Mouse (Mus musculus) lung, embryonic 14.5 days (tissue): ENCODE data around the gene Zcrb1. TPM values are rescaled to one million over a fixed set of nuclear protein-coding genes. Genes with fewer than 3 reads are reported as not detected.

Experiments
- ATAC-seq: fragments of 200-750 bp; cut with Nextera tagmentation; 2 replicates; pipeline ENCODE4 v1.8.0; 2017; ENCODE audit warnings: mild to moderate bottlenecking, moderate TSS enrichment, moderate library complexity; ENCODE audit not compliant: insufficient read depth
- DNase-seq: peaks from one replicate; pipeline ENCODE4 v3.0.0-alpha.2; 2015
- H3K27ac ChIP-seq: fragments of 300-500 bp; sonication (generic); 2 replicates; pipeline ENCODE4 v1.5.1; 2014; ENCODE audit warnings: low read depth, mild to moderate bottlenecking, moderate library complexity
- H3K27me3 ChIP-seq: fragments of 300-500 bp; sonication (generic); 2 replicates; pipeline ENCODE4 v1.6.1; 2014; ENCODE audit warnings: low read length, control low read depth; ENCODE audit not compliant: insufficient read depth
- H3K36me3 ChIP-seq: fragments of 300-500 bp; sonication (generic); 2 replicates; pipeline ENCODE4 v1.6.1; 2014; ENCODE audit warnings: control low read depth; ENCODE audit not compliant: insufficient read depth
- H3K4me1 ChIP-seq: fragments of 300-500 bp; sonication (generic); 2 replicates; pipeline ENCODE4 v1.6.1; 2014; ENCODE audit warnings: antibody characterized with exemption, control low read depth; ENCODE audit not compliant: insufficient read depth
- H3K4me2 ChIP-seq: fragments of 300-500 bp; sonication (generic); 2 replicates; pipeline ENCODE4 v1.6.1; 2014; ENCODE audit warnings: mild to moderate bottlenecking
- H3K4me3 ChIP-seq: fragments of 300-500 bp; sonication (generic); 2 replicates; pipeline ENCODE4 v1.5.1; 2014; ENCODE audit warnings: low read depth, low read length
- H3K9ac ChIP-seq: fragments of 300-500 bp; sonication (generic); 2 replicates; pipeline ENCODE4 v1.6.1; 2014
- H3K9me3 ChIP-seq: fragments of 300-500 bp; sonication (generic); 2 replicates; pipeline ENCODE4 v1.6.1; 2016; ENCODE audit warnings: low read depth, low read length, control low read depth
- CTCF ChIP-seq: IDR thresholded peaks from 2 replicates; pipeline ENCODE4 v1.5.1; 2016; ENCODE audit warnings: antibody characterized with exemption, low read depth
- WGBS: fragments of 180-500 bp; shearing (Covaris S2); extraction: QIAGEN DNeasy Blood & Tissue Kit; methylation state at CpG from one replicate; pipeline ENCODE4 v1.1.7; 2014; 5-methylcytosine and 5-hydroxymethylcytosine counted together
- polyA plus RNA-seq: library from polyadenylated mRNA; unstranded; fragments of >200 nt; fragmentation: Nextera tagmentation; extraction: Ambion mirVana; gene quantifications from 2 replicates; pipeline ENCODE4 v1.2.1, GENCODE M21; 2014

The Zcrb1 gene
- polyA plus RNA-seq, 1 experiment from 2014 or later: 115 TPM

DNA sequence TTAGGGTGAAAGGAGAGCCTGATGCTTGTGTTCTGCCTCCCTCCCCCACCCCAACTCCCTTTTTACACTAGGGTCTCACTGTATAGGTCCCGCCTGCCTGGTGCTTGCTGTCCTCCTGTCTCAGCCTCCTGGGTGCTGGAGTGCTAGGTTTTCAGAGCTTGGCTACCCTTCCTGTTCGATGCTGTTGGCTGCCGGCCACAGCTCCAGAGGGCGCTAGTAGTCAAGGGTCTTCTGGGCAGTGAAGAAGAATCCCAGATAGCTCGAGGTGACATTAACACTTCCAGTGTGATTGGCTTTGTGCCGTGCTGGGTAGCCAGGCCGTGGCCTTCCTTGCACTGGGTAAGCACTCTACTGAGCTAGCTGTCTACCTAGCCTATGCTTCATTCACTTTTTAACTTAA is 22.5 kb upstream of the Zcrb1 start:
- Histone ChIP-seq H3K4me3 (no peak overlapping the region), H3K27me3 (no peaks in the 10 kb centered on the region), H3K9me3 (no peaks in the 10 kb centered on the region), H3K36me3 (peaks cover 31% of the 10 kb centered on the region), H3K4me2 (no peak overlapping the region), H3K9ac (no peak overlapping the region), H3K4me1 (no peaks in the 10 kb centered on the region), H3K27ac (no peak overlapping the region)
- WGBS: 78% methylated on average over 7 of the region's 7 CpGs
- no peak for ATAC-seq
- DNase-seq: no peak
- TF ChIP-seq CTCF: no peak

DNA sequence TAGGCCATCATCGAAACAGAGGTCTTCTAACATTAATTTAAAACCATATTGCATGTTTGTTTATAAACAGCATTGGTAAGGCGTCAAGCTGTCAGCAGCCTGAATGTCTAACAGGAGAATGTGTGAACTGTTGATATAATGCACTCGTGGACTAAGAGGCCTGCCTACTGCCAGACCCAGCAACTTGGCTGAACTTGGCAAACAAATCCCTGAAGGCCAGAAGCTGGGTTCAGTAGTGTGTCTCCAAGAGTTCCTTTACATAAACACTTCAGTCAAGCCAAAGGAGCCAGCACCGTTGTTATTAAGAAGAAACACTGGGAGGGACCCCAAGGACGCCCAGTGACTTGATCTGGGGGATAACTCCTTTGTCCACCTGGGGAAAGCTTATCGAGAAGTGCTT is 18.2 kb upstream of the Zcrb1 start:
- ATAC-seq (no peak), DNase-seq (peak; percentile 7)
- Histone ChIP-seq H3K4me3 (no peak overlapping the region), H3K27me3 (no peaks in the 10 kb centered on the region), H3K4me2 (no peak overlapping the region), H3K36me3 (peaks cover 35% of the 10 kb centered on the region), H3K27ac (no peak overlapping the region), H3K4me1 (no peaks in the 10 kb centered on the region), H3K9ac (no peak overlapping the region), H3K9me3 (no peaks in the 10 kb centered on the region)
- 58% methylated on average over 6 of the region's 6 CpGs for WGBS
- TF ChIP-seq CTCF: no peak

DNA sequence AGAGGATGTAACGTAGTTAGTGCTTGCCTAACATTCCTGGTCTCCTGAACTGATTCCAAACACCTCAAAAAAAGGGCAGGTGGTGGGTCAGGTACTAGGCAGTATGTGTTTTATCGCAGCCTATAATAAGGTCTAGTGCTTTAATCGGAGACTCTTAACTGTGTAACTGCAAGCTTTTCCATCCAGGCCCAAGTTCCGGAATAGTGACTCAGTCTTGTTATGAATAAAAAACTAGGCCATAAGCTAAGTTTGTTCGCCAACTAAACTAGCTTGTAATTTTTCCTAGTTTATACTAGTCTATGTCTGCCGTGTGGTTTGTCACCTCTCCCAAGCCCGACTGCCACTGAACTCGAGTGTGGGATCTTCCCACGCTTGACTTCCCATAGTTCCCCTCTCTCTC is 16.3 kb upstream of the Zcrb1 start:
- TF ChIP-seq CTCF: no peak
- no peaks in the 10 kb centered on the region for H3K4me1 ChIP-seq
- H3K9me3 ChIP-seq: no peaks in the 10 kb centered on the region
- H3K27ac ChIP-seq: no peak overlapping the region
- H3K9ac ChIP-seq: no peak overlapping the region
- peaks cover 34% of the 10 kb centered on the region for H3K36me3 ChIP-seq
- DNase-seq (no peak), ATAC-seq (no peak)
- no peaks in the 10 kb centered on the region for H3K27me3 ChIP-seq
- WGBS: 91% methylated on average over 9 of the region's 9 CpGs
- no peak overlapping the region for H3K4me3 ChIP-seq
- H3K4me2 ChIP-seq: no peak overlapping the region

DNA sequence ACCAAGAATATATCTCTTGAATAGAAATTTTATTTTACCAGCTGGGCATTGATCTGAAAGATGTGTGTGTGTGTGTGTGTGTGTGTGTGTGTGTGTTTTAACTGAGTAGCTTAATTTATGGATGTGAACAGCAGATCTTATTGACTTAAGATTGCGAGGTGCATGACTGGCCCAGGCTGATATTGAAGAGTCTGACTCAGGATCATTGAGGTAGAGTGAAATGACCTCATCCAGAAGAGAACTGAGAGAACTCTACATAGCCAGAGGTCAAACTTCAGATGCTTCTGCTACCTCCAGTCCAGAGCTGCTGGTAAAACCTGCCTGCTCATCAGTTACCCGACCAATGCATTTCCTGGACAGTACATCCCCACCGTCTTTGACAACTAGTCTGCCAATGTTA is 14.3 kb upstream of the Zcrb1 start:
- WGBS: 90% methylated on average over 3 of the region's 3 CpGs
- no peak for ATAC-seq
- no peaks in the 10 kb centered on the region for H3K9me3 ChIP-seq

DNA sequence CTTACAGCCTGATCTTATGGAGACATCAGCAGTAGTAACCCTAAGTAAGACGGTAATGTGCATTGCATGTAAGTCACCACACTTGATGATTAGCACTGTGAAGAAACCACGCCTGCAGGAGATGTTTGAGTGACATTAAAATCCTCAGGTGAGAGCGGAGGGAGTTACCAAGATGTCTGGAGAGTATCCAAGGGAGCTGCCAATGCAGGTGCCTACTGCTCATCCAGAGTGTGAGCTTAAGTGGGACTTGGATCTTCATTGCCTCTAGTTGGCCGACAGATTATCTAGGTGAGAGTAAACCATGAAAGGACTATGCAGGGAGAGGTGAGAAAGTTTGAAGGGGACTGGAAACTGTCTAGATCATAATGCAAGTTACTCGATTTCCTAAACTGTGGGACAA is 8.4 kb upstream of the Zcrb1 start:
- ATAC-seq (no peak), DNase-seq (no peak)
- H3K4me3 ChIP-seq: no peak overlapping the region
- H3K27ac ChIP-seq: no peak overlapping the region
- no peaks in the 10 kb centered on the region for H3K27me3 ChIP-seq
- H3K9me3 ChIP-seq: no peaks in the 10 kb centered on the region
- no peak overlapping the region for H3K4me2 ChIP-seq
- TF ChIP-seq CTCF: no peak
- WGBS: 93% methylated on average over 5 of the region's 5 CpGs
- H3K36me3 ChIP-seq: peaks cover 7% of the 10 kb centered on the region; the same call in 1 of the 2 replicates
- H3K4me1 ChIP-seq: no peaks in the 10 kb centered on the region
- no peak overlapping the region for H3K9ac ChIP-seq

More for the DNA sequence above, 14.3 kb upstream of the Zcrb1 start:
- Histone ChIP-seq H3K27ac (no peak overlapping the region), H3K4me3 (no peak overlapping the region), H3K9ac (no peak overlapping the region), H3K27me3 (no peaks in the 10 kb centered on the region), H3K4me2 (no peak overlapping the region), H3K4me1 (no peaks in the 10 kb centered on the region), H3K36me3 (peaks cover 34% of the 10 kb centered on the region)
- no peak for TF ChIP-seq CTCF
- no peak for DNase-seq

DNA sequence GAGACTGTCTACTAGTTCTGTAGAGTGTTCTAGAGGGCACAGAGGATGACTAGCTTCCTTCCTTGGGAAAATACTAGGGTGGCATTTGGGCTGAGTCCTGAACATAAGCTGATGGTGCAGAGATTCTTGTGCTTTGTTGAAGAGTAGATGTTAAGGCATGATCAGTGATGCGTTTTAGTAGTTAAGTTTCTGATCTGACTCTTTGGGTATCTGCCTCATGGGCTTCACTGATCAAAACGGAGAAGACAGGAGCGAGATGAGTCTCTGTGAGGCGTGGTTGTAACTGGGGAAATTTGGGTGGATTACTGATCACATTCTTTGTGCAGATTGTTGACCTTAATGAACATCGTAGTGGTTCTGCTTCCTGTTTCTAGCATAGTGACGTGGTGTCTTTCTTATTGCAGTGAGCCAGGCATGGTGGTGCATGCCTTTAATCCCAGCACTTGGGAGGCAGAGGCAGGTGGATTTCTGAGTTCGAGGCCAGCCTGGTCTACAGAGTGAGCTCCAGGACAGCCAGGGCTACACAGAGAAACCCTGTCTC is 7.4 kb upstream of the Zcrb1 start:
- ATAC-seq: no peak
- 89% methylated on average over 7 of the region's 7 CpGs for WGBS
- no peak for TF ChIP-seq CTCF

DNA sequence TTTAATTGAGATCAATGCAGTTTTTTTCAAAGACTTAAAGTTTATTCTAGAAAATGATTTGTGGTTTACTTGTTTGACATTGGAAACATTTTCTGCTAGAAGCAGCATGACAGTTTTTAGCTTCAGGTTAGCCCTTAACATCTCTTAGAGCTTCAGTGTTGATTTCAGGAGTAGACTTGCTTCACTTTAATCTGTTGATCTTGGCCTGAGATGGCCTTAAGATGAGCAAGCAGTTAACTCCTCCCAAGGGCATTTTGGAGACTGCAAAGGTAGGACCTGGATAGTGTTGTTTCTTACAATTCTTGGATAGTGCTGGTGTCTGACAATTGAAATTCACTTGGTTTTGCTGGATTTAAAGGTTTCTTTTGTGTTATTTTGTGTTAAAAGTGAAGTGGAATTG is 6.7 kb upstream of the Zcrb1 start:
- ATAC-seq: no peak

More for the DNA sequence above, 7.4 kb upstream of the Zcrb1 start:
- H3K4me2 ChIP-seq: no peak overlapping the region
- H3K27me3 ChIP-seq: no peaks in the 10 kb centered on the region
- no peak overlapping the region for H3K27ac ChIP-seq
- no peaks in the 10 kb centered on the region for H3K4me1 ChIP-seq
- no peaks in the 10 kb centered on the region for H3K9me3 ChIP-seq
- peaks cover 2% of the 10 kb centered on the region; the same call in 1 of the 2 replicates for H3K36me3 ChIP-seq
- H3K9ac ChIP-seq: no peak overlapping the region
- DNase-seq: no peak
- H3K4me3 ChIP-seq: no peak overlapping the region

DNA sequence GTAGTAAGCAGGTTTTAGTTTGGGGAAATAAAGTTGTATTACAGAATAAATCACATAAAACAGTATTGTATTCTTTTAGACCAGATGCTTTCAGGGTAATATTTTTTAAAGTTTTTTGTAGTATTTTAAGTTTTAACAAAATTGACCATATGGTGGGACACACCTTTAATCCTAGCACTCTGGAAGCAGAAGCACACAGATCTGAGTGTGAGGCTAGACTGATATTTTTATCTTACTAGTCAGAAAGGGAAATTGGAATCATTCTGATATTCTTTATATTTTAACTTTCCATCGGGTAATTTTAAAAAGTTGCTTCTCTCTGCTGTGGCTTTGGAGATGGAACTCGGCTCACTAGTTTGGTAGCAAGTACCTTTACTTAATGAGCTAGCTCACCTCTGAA is 4.6 kb upstream of the Zcrb1 start:
- TF ChIP-seq CTCF: no peak
- Histone ChIP-seq H3K9me3 (no peaks in the 10 kb centered on the region), H3K9ac (no peak overlapping the region), H3K27ac (no peak overlapping the region), H3K36me3 (0 out of 2 replicates have a peak, but pooled peaks cover 2% of the 10 kb centered on the region), H3K4me3 (no peak overlapping the region), H3K4me1 (peaks cover 4% of the 10 kb centered on the region; the same call in 1 of the 2 replicates), H3K4me2 (no peak overlapping the region), H3K27me3 (no peaks in the 10 kb centered on the region)
- ATAC-seq (no peak), DNase-seq (no peak)
- WGBS: 93% methylated on average over 2 of the region's 2 CpGs

More for the DNA sequence above, 6.7 kb upstream of the Zcrb1 start:
- Histone ChIP-seq H3K27me3 (no peaks in the 10 kb centered on the region), H3K27ac (no peak overlapping the region), H3K4me1 (no peaks in the 10 kb centered on the region), H3K4me3 (no peak overlapping the region), H3K9me3 (no peaks in the 10 kb centered on the region), H3K4me2 (no peak overlapping the region), H3K36me3 (0 out of 2 replicates have a peak, but pooled peaks cover 2% of the 10 kb centered on the region), H3K9ac (no peak overlapping the region)
- no peak for DNase-seq
- TF ChIP-seq CTCF: no peak
